Mouse (Mus musculus) CH12.LX (cell line): ENCODE measurements around the gene Slc6a20a. TPM values are rescaled to one million over a fixed set of nuclear protein-coding genes. Genes with fewer than 3 reads are reported as not detected.

Experiments
- DNase-seq: peaks from one replicate; pipeline ENCODE4 v3.0.0-alpha.2; 2013; ENCODE audit errors: extremely low read depth
- H3K27ac ChIP-seq: 2 replicates; pipeline ENCODE4 v1.5.1; 2012; ENCODE audit warnings: low read depth, mild to moderate bottlenecking, control low read depth, moderate library complexity; ENCODE audit not compliant: insufficient read depth
- H3K27me3 ChIP-seq: replicated peaks from 2 replicates; pipeline ENCODE3; 2012; ENCODE audit warnings: inconsistent platforms
- H3K36me3 ChIP-seq, 2 experiments: replicated peaks in 1 of 2; 2 replicates each; pipeline versions ENCODE3 to v1.6.1; 2012; ENCODE audit warnings: inconsistent platforms in 1 of 2, low read length in 1 of 2, mild to moderate bottlenecking in 1 of 2, mixed read lengths in 1 of 2, moderate library complexity in 1 of 2; ENCODE audit not compliant: control insufficient read depth in 1 of 2, insufficient read depth in 1 of 2
- H3K4me1 ChIP-seq, 2 experiments: 2 replicates each; pipeline ENCODE4 v1.6.1; 2012; ENCODE audit warnings: inconsistent platforms in 1 of 2, moderate library complexity in 1 of 2; ENCODE audit not compliant: insufficient read depth in 2 of 2, control insufficient read depth in 1 of 2
- H3K4me2 ChIP-seq: 2 replicates; pipeline ENCODE4 v1.6.1; 2012; ENCODE audit warnings: low read depth, mild to moderate bottlenecking, control low read depth; ENCODE audit not compliant: poor library complexity, insufficient read depth, severe bottlenecking
- H3K4me3 ChIP-seq, 3 experiments: fragments of 150-350 bp in 1 of 3; sonication (generic) in 1 of 3; replicated peaks in 1 of 3; 2 replicates each; pipeline versions ENCODE3 to v1.5.1; 2011 to 2012; ENCODE audit warnings: low read depth in 2 of 3, low read length in 2 of 3, mild to moderate bottlenecking in 2 of 3, moderate library complexity in 2 of 3, control low read depth in 1 of 3, improper control_type of control experiment in 1 of 3, inconsistent platforms in 1 of 3, mixed read lengths in 1 of 3; ENCODE audit not compliant: poor library complexity in 1 of 3
- H3K79me2 ChIP-seq: replicated peaks from 2 replicates; pipeline ENCODE4 v1.6.1; 2012; ENCODE audit warnings: mild to moderate bottlenecking, moderate library complexity; ENCODE audit not compliant: control insufficient read depth, poor library complexity, insufficient read depth, severe bottlenecking; ENCODE audit errors: extremely low read depth
- H3K9ac ChIP-seq: 2 replicates; pipeline ENCODE4 v1.6.1; 2012; ENCODE audit warnings: low read depth, mild to moderate bottlenecking, control low read depth, moderate library complexity; ENCODE audit not compliant: insufficient read depth
- H3K9me3 ChIP-seq: replicated peaks from 2 replicates; pipeline ENCODE3; 2012; ENCODE audit warnings: low read length, inconsistent platforms, mixed read lengths
- BHLHE40 ChIP-seq: IDR thresholded peaks from 2 replicates; pipeline ENCODE4 v1.6.1; 2011; ENCODE audit warnings: mild to moderate bottlenecking, low read depth, low read length, improper control_type of control experiment
- CTCF ChIP-seq, 2 experiments: IDR thresholded peaks in 1 of 2; conservative IDR thresholded peaks in 1 of 2; 2 replicates each; pipeline ENCODE4 v1.5.1; 2011 to 2012; ENCODE audit warnings: low read depth in 2 of 2, low read length in 2 of 2, improper control_type of control experiment in 1 of 2, inconsistent platforms in 1 of 2, mild to moderate bottlenecking in 1 of 2, moderate library complexity in 1 of 2
- ELF1 ChIP-seq: IDR thresholded peaks from 2 replicates; pipeline ENCODE4 v1.6.1; 2014; ENCODE audit warnings: low read depth, mild to moderate bottlenecking, inconsistent platforms, low read length, improper control_type of control experiment
- IRF4 ChIP-seq: IDR thresholded peaks from 2 replicates; pipeline ENCODE4 v1.6.1; 2014; ENCODE audit warnings: low read depth, mild to moderate bottlenecking, inconsistent platforms, low read length, improper control_type of control experiment
- KAT2A ChIP-seq: IDR thresholded peaks from 2 replicates; pipeline ENCODE4 v1.6.1; 2012; ENCODE audit warnings: low read length, improper control_type of control experiment, inconsistent platforms; ENCODE audit not compliant: insufficient replicate concordance
- MAFK ChIP-seq: IDR thresholded peaks from 2 replicates; pipeline ENCODE4 v1.6.1; 2011; ENCODE audit warnings: low read length, improper control_type of control experiment; ENCODE audit not compliant: insufficient replicate concordance
- MAX ChIP-seq: IDR thresholded peaks from 2 replicates; pipeline ENCODE4 v1.6.1; 2011; ENCODE audit warnings: low read length, improper control_type of control experiment
- MAZ ChIP-seq: IDR thresholded peaks from 2 replicates; pipeline ENCODE4 v1.6.1; 2012; ENCODE audit warnings: low read depth, mild to moderate bottlenecking, inconsistent platforms, low read length, improper control_type of control experiment, moderate library complexity
- MYC ChIP-seq: IDR thresholded peaks from 2 replicates; pipeline ENCODE4 v1.6.1; 2011; ENCODE audit warnings: low read depth, mild to moderate bottlenecking, improper control_type of control experiment, low read length
- NELFE ChIP-seq: IDR thresholded peaks from 2 replicates; pipeline ENCODE4 v1.6.1; 2011; ENCODE audit warnings: low read depth, low read length, improper control_type of control experiment
- PAX5 ChIP-seq: IDR thresholded peaks from 2 replicates; pipeline ENCODE4 v1.6.1; 2012; ENCODE audit warnings: low read length, inconsistent platforms, mixed read lengths
- POLR2AphosphoS2 ChIP-seq: IDR thresholded peaks from 2 replicates; pipeline ENCODE4 v1.6.1; 2011; ENCODE audit warnings: low read depth, low read length, improper control_type of control experiment
- RCOR1 ChIP-seq: conservative IDR thresholded peaks from 2 replicates; pipeline ENCODE4 v1.6.1; 2012; ENCODE audit warnings: low read depth, mild to moderate bottlenecking, inconsistent platforms, low read length, improper control_type of control experiment
- TCF12 ChIP-seq: IDR thresholded peaks from 2 replicates; pipeline ENCODE4 v1.6.1; 2014; ENCODE audit warnings: low read depth, mild to moderate bottlenecking, inconsistent platforms, low read length, improper control_type of control experiment
- USF1 ChIP-seq: IDR thresholded peaks from 2 replicates; pipeline ENCODE4 v1.6.1; 2014; ENCODE audit warnings: low read depth, mild to moderate bottlenecking, inconsistent platforms, low read length, improper control_type of control experiment
- ZMIZ1 ChIP-seq: IDR thresholded peaks from 2 replicates; pipeline ENCODE4 v1.6.1; 2012; ENCODE audit warnings: low read depth, mild to moderate bottlenecking, inconsistent platforms, low read length, improper control_type of control experiment
- ZNF384 ChIP-seq: IDR thresholded peaks from 2 replicates; pipeline ENCODE4 v1.6.1; 2012; ENCODE audit warnings: low read depth, low read length, improper control_type of control experiment, inconsistent platforms
- dilution Hi-C: fragments of 300-500 bp; cut with MboI; formaldehyde crosslinking; loops from 2 replicates; pipeline ENCODE4 v1.14.3; 2020; ENCODE audit warnings: low sequenced_read_pairs; ENCODE audit not compliant: extremely low pct_unique_long_range_greater_than_20kb, extremely low pct_ligation_motif_present
- in situ Hi-C: fragments of 300-500 bp; cut with MboI; formaldehyde crosslinking; loops from 3 replicates; pipeline ENCODE4 v1.14.3; 2019; ENCODE audit warnings: low sequenced_read_pairs, low pct_ligation_motif_present, low pct_unique_long_range_greater_than_20kb, mixed read lengths
- polyA plus RNA-seq: library from polyadenylated mRNA; unstranded; fragments of >175 nt; gene quantifications from 2 replicates; pipeline ENCODE4 v1.2.1, GENCODE M21; 2012; ENCODE audit warnings: low read depth; ENCODE audit not compliant: insufficient read length
- total RNA-seq, 2 experiments: library from RNA; depleted of rRNA; stranded (reverse); fragments of 300-350 nt in 1 of 2; fragments of >200 nt in 1 of 2; gene quantifications; 2 replicates each; pipeline ENCODE4 v1.2.3; 2012 to 2014

The Slc6a20a gene
- total and polyA plus RNA-seq, 3 experiments: not detected

- no peaks in the 10 kb centered on the region for H3K36me3 ChIP-seq
- no peak overlapping the region for H3K4me2 ChIP-seq
- no peak overlapping the region for H3K27ac ChIP-seq
- H3K9ac ChIP-seq: no peak overlapping the region
- H3K9me3 ChIP-seq: no peaks in the 10 kb centered on the region
- no peaks in the 10 kb centered on the region for H3K4me1 ChIP-seq
- no peak overlapping the region for H3K4me3 ChIP-seq
- H3K27me3 ChIP-seq: no peaks in the 10 kb centered on the region
- in situ Hi-C loops: no loop called here
- no peaks in the 10 kb centered on the region for H3K79me2 ChIP-seq
- no peak for DNase-seq
- no peak for TF ChIP-seq ZMIZ1
- no peak for TF ChIP-seq USF1
- no peak for TF ChIP-seq RCOR1
- TF ChIP-seq CTCF (conservative IDR thresholded peaks at IDR 0.05 in 1 of 2, IDR thresholded peaks at IDR 0.05 in 1 of 2; ENCODE audit: low read depth in 2 of 2, low read length in 2 of 2): no peak
- no peak for TF ChIP-seq MAZ
- TF ChIP-seq, all 38 proteins: peak for 0
- dilution Hi-C loops: no loop called here
These were observed 21.2 kb downstream of the Slc6a20a start for GRCm38 (mm10) chr9:123657457-123657856.

- no peak overlapping the region for H3K4me3 ChIP-seq
- no peaks in the 10 kb centered on the region for H3K36me3 ChIP-seq
- dilution Hi-C loops: no loop called here
- in situ Hi-C loops: no loop called here
- TF ChIP-seq MAFK: no peak
- TF ChIP-seq MYC: no peak
- no peak for TF ChIP-seq NELFE
- TF ChIP-seq USF1: no peak
- no peak for TF ChIP-seq KAT2A
- no peak for TF ChIP-seq POLR2AphosphoS2
- TF ChIP-seq ELF1: no peak
- no peak for TF ChIP-seq MAZ
- no peak for TF ChIP-seq ZNF384
- TF ChIP-seq MAX: no peak
- no peak for TF ChIP-seq BHLHE40
- TF ChIP-seq TCF12: no peak
- no peak for TF ChIP-seq IRF4
- TF ChIP-seq PAX5: no peak
- no peak for TF ChIP-seq ZMIZ1
- no peaks in the 10 kb centered on the region for H3K79me2 ChIP-seq
- no peak overlapping the region for H3K4me2 ChIP-seq
- DNase-seq: no peak
- H3K4me1 ChIP-seq: no peaks in the 10 kb centered on the region
- H3K9me3 ChIP-seq: no peaks in the 10 kb centered on the region
- H3K27ac ChIP-seq: no peak overlapping the region
- H3K27me3 ChIP-seq: no peaks in the 10 kb centered on the region
- H3K9ac ChIP-seq: no peak overlapping the region
These were observed 27.3 kb downstream of the Slc6a20a start for GRCm38 (mm10) chr9:123651369-123651768.
